Mouse (Mus musculus) adrenal gland (tissue): Measurements from ENCODE around the gene Spem1.

Source experiments
- intact Hi-C: fragments of 180-260 bp; cut with DNase I; formaldehyde crosslinking; loops from one replicate; pipeline ENCODE4 v1.15.1; 2025

The Spem1 gene

GRCm38 (mm10) chr11:69801379-69801977 is 20.5 kb downstream of the Spem1 start, which contains the start of gene Fgf11:
TSS of gene Fgf11 (minus strand) at chr11:69801857.
- intact Hi-C loops = loop anchor here (5.0 kb wide), 2 partner anchors 34 to 36 kb away; partner anchors contain the start of genes Nlgn2, Tmem256 and Zbtb4

GRCm38 (mm10) chr11:69800392-69801197 is 21.4 kb downstream of the Spem1 start:
- intact Hi-C loops = loop anchor here (5.0 kb wide), 2 partner anchors 33 to 37 kb away; partner anchors contain the start of genes Nlgn2, Tmem256 and Zbtb4

- intact Hi-C loops = loop anchor here (5.0 kb wide), 2 partner anchors 33 to 37 kb away; partner anchors contain the start of genes Nlgn2, Tmem256 and Zbtb4
Observed at GRCm38 (mm10) chr11:69800138-69800391, 21.9 kb downstream of the Spem1 start.

GRCm38 (mm10) chr11:69799394-69800137 is 22.4 kb downstream of the Spem1 start:
- intact Hi-C loops = loop anchor here (5.0 kb wide), 2 partner anchors 32 to 38 kb away; partner anchors contain the start of genes Nlgn2, Tmem256 and Zbtb4

GRCm38 (mm10) chr11:69797924-69798323 is 24.1 kb downstream of the Spem1 start:
- intact Hi-C loops = no loop called here

GRCm38 (mm10) chr11:69795983-69796435 is 26.0 kb downstream of the Spem1 start:
- intact Hi-C loops = no loop called here

GRCm38 (mm10) chr11:69795168-69795982 is 26.6 kb downstream of the Spem1 start, which contains the start of gene Chrnb1:
TSS of gene Chrnb1 (minus strand) at chr11:69795943.
- intact Hi-C loops = no loop called here

GRCm38 (mm10) chr11:69793429-69793828 is 28.6 kb downstream of the Spem1 start:
- intact Hi-C loops = no loop called here

- intact Hi-C loops = no loop called here
Observed at GRCm38 (mm10) chr11:69791420-69791819, 30.6 kb downstream of the Spem1 start.

GRCm38 (mm10) chr11:69789431-69789830 is 32.5 kb downstream of the Spem1 start:
- intact Hi-C loops = no loop called here

GRCm38 (mm10) chr11:69787306-69787705 is 34.7 kb downstream of the Spem1 start:
- intact Hi-C loops = no loop called here

- intact Hi-C loops = no loop called here
Observed at GRCm38 (mm10) chr11:69784793-69785272, 37.1 kb downstream of the Spem1 start.

GRCm38 (mm10) chr11:69781828-69782227 is 40.2 kb downstream of the Spem1 start:
- intact Hi-C loops = no loop called here

- intact Hi-C loops = no loop called here
Observed at GRCm38 (mm10) chr11:69778985-69779384, 43.0 kb downstream of the Spem1 start.

GRCm38 (mm10) chr11:69778258-69778982 is 43.6 kb downstream of the Spem1 start:
- intact Hi-C loops = no loop called here

- intact Hi-C loops = no loop called here
Observed at GRCm38 (mm10) chr11:69777504-69778257, 44.3 kb downstream of the Spem1 start.

- intact Hi-C loops = no loop called here
Observed at GRCm38 (mm10) chr11:69776488-69776887, 45.5 kb downstream of the Spem1 start.

GRCm38 (mm10) chr11:69775716-69776115 is 46.3 kb downstream of the Spem1 start:
- intact Hi-C loops = no loop called here

GRCm38 (mm10) chr11:69774961-69775360 is 47.0 kb downstream of the Spem1 start:
- intact Hi-C loops = no loop called here
